Comparison of ENCODE assay signal across 25 mouse cellular contexts in genomic region chr3:29732626-29733025, GRCm38 (mm10).
"Had no signal": no experiment of that assay in that cellular context is flagged by ENCODE, and none has a peak within 500 bp of the region (broad histone marks: within the 10 kb centered on the region; RNA-seq: fewer than 3 reads in every experiment).

No protein-coding gene starts in this region.

- H3K4me3 ChIP-seq: gastrocnemius, adult 2 months; heart, embryonic 10.5 days; heart, embryonic 12.5 days; hindbrain, embryonic 10.5 days; hindbrain, embryonic 12.5 days; intestine, embryonic 15.5 days; layer of hippocampus, adult 2 months; left cerebral cortex, adult 2 months; limb, embryonic 10.5 days; limb, embryonic 12.5 days; liver, embryonic 13.5 days had no signal

- H3K4me2 ChIP-seq: heart, embryonic 12.5 days; hindbrain, embryonic 12.5 days; hindbrain, embryonic 14.5 days; intestine, embryonic 15.5 days; limb, embryonic 12.5 days; liver, embryonic 13.5 days had no signal

- H3K36me3 ChIP-seq: heart, embryonic 10.5 days; heart, embryonic 12.5 days; hindbrain, embryonic 10.5 days; hindbrain, embryonic 12.5 days; intestine, embryonic 15.5 days; limb, embryonic 10.5 days; limb, embryonic 12.5 days; liver, embryonic 13.5 days had no signal

- H3K27ac ChIP-seq: gastrocnemius, adult 2 months; heart, embryonic 10.5 days; hindbrain, embryonic 10.5 days; hindbrain, embryonic 12.5 days; hindbrain, embryonic 14.5 days; intestine, embryonic 15.5 days; layer of hippocampus, adult 2 months; left cerebral cortex, adult 2 months; limb, embryonic 10.5 days; limb, embryonic 12.5 days; liver, embryonic 13.5 days had no signal

- H3K9me3 ChIP-seq: heart, embryonic 10.5 days; heart, embryonic 12.5 days; hindbrain, embryonic 10.5 days; hindbrain, embryonic 12.5 days; intestine, embryonic 15.5 days; limb, embryonic 10.5 days; limb, embryonic 12.5 days; liver, embryonic 13.5 days had no signal

- H3K27me3 ChIP-seq: hindbrain, embryonic 12.5 days; intestine, embryonic 15.5 days; liver, embryonic 13.5 days had no signal

- H3K9ac ChIP-seq: heart, embryonic 12.5 days; hindbrain, embryonic 12.5 days; hindbrain, embryonic 14.5 days; intestine, embryonic 15.5 days; limb, embryonic 12.5 days; liver, embryonic 13.5 days had no signal

- DNase-seq: gastrocnemius, adult 2 months; gastrocnemius, postnatal 10 days; gastrocnemius, postnatal 25 days; heart, adult 18-20 months; heart, postnatal 10 days; heart, postnatal 4 days; kidney, adult 18-20 months; kidney, adult 8-10 months; kidney, postnatal 10 days; kidney, postnatal 25 days; kidney, postnatal 4 days; liver, embryonic 13.5 days had no signal

- H3K4me1 ChIP-seq: heart, embryonic 10.5 days; heart, embryonic 12.5 days; intestine, embryonic 15.5 days; liver, embryonic 13.5 days had no signal

- ATAC-seq: hindbrain, embryonic 16.5 days; inflammation-experienced regulatory T-cells, adult 6 months; intestine, embryonic 15.5 days; intestine, postnatal 0 days had no signal
